Mouse (Mus musculus) myocyte (in vitro differentiated cells): ENCODE results near the gene Spef1. TPM values are rescaled to one million over a fixed set of nuclear protein-coding genes. Genes with fewer than 3 reads are reported as not detected.
"Not testable (repeated sequence)": the region's sequence is repeated elsewhere in the genome, so short reads cannot be mapped to it uniquely, and the experiment has no call there.

Experiments used
- H3K27me3 ChIP-seq: one replicate; pipeline ENCODE4 v1.6.1; 2011; ENCODE audit not compliant: control insufficient read depth, insufficient read depth, insufficient read length
- H3K36me3 ChIP-seq: one replicate; pipeline ENCODE4 v1.6.1; 2011; ENCODE audit not compliant: control insufficient read depth, insufficient read depth
- H3K4me2 ChIP-seq: one replicate; pipeline ENCODE4 v1.6.1; 2011; ENCODE audit warnings: low read depth, control low read depth
- H3K4me3 ChIP-seq: one replicate; pipeline ENCODE4 v1.5.1; 2011; ENCODE audit warnings: mild to moderate bottlenecking, control low read depth, moderate library complexity
- H3K79me2 ChIP-seq: one replicate; pipeline ENCODE4 v1.6.1; 2011; ENCODE audit not compliant: control insufficient read depth, insufficient read depth
- H3ac ChIP-seq: one replicate; pipeline ENCODE4 v1.6.1; 2011; ENCODE audit not compliant: control insufficient read depth, insufficient read length
- CEBPB ChIP-seq: IDR thresholded peaks from 2 replicates; pipeline ENCODE4 v1.6.1; 2011; ENCODE audit warnings: mild to moderate bottlenecking, moderate library complexity; ENCODE audit not compliant: poor library complexity, insufficient read depth, severe bottlenecking
- E2F4 ChIP-seq: IDR thresholded peaks from one replicate; pipeline ENCODE4 v1.6.1; 2011; ENCODE audit warnings: mild to moderate bottlenecking, control low read depth, moderate library complexity; ENCODE audit not compliant: insufficient read depth
- MAX ChIP-seq: IDR thresholded peaks from one replicate; pipeline ENCODE4 v1.6.1; 2011; ENCODE audit warnings: low read depth, mild to moderate bottlenecking, control low read depth
- MYOD1 ChIP-seq, 3 experiments: IDR thresholded peaks; one replicate each; pipeline ENCODE4 v1.6.1; 2011; ENCODE audit warnings: control low read depth in 2 of 3, low read depth in 2 of 3, mild to moderate bottlenecking in 2 of 3, moderate library complexity in 1 of 3; ENCODE audit not compliant: insufficient read length in 2 of 3, control insufficient read depth in 1 of 3
- MYOG ChIP-seq, 3 experiments: IDR thresholded peaks; one replicate each; pipeline ENCODE4 v1.6.1; 2011; ENCODE audit warnings: control low read depth in 2 of 3, low read depth in 2 of 3, mild to moderate bottlenecking in 2 of 3; ENCODE audit not compliant: insufficient read length in 2 of 3, control insufficient read depth in 1 of 3, insufficient read depth in 1 of 3
- POLR2A ChIP-seq: IDR thresholded peaks from one replicate; pipeline ENCODE4 v1.6.1; 2011; ENCODE audit warnings: low read depth, mild to moderate bottlenecking, control low read depth, moderate library complexity; ENCODE audit not compliant: insufficient read length
- POLR2AphosphoS2 ChIP-seq: IDR thresholded peaks from one replicate; pipeline ENCODE4 v1.6.1; 2011; ENCODE audit warnings: low read depth, control low read depth; ENCODE audit not compliant: insufficient read length
- REST ChIP-seq: IDR thresholded peaks from one replicate; pipeline ENCODE4 v1.6.1; 2011; ENCODE audit warnings: mild to moderate bottlenecking, control low read depth, moderate library complexity; ENCODE audit not compliant: insufficient read depth, insufficient read length
- SRF ChIP-seq: IDR thresholded peaks from one replicate; pipeline ENCODE4 v1.6.1; 2011; ENCODE audit warnings: low read depth; ENCODE audit not compliant: control insufficient read depth, insufficient read length
- TCF12 ChIP-seq: IDR thresholded peaks from one replicate; pipeline ENCODE4 v1.6.1; 2011; ENCODE audit warnings: mild to moderate bottlenecking, control low read depth; ENCODE audit not compliant: poor library complexity, insufficient read depth, severe bottlenecking
- TCF3 ChIP-seq: IDR thresholded peaks from one replicate; pipeline ENCODE4 v1.6.1; 2011; ENCODE audit warnings: low read depth, control low read depth; ENCODE audit not compliant: insufficient read length
- USF1 ChIP-seq: IDR thresholded peaks from one replicate; pipeline ENCODE4 v1.6.1; 2011; ENCODE audit warnings: low read depth, mild to moderate bottlenecking, control low read depth, moderate library complexity
- polyA plus RNA-seq: library from polyadenylated mRNA; unstranded; fragments of >200 nt; fragmentation: generic; extraction: Trizol; gene quantifications from one replicate; pipeline ENCODE4 v1.2.1, GENCODE M21; 2012; ENCODE audit warnings: missing spikeins

Spef1 gene
- polyA plus RNA-seq, 1 experiment: 9.4 TPM

DNA sequence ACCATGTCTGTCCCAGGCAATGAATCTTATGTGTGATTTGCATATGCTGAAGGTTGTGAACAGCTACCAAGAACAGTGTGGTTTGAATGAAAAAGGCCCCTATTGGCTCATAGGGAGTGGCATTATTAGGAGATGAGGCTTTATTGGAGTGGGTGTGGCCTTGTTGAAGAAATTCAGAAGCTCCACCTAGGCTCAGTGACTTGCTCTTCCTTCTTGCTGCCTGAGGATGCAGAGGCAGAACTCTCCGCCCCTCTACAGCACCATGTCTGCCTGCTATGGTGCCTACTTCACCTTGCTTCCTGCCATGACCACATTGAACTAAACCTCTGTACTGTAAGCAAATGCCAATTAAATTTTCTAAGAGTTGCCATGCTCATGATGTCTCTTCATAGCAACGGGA, 45.5 kb upstream of the Spef1 start:
- Histone ChIP-seq H3K4me2 (no peak overlapping the region), H3K79me2 (no peaks in the 10 kb centered on the region), H3K27me3 (no peaks in the 10 kb centered on the region), H3ac (no peak overlapping the region), H3K4me3 (no peak overlapping the region), H3K36me3 (peaks cover 4% of the 10 kb centered on the region)
- TF ChIP-seq POLR2AphosphoS2 (no peak), TCF12 (no peak), MAX (no peak), REST (no peak), TCF3 (no peak), CEBPB (no peak), MYOD1 (IDR thresholded peaks at IDR 0.05; ENCODE audit: control insufficient read depth in 1 of 3, insufficient read length in 2 of 3, low read depth in 2 of 3) (no peak), USF1 (no peak), MYOG (IDR thresholded peaks at IDR 0.05; ENCODE audit: control insufficient read depth in 1 of 3, insufficient read depth in 1 of 3, insufficient read length in 2 of 3, low read depth in 2 of 3) (no peak), POLR2A (no peak), E2F4 (no peak), SRF (no peak)

DNA sequence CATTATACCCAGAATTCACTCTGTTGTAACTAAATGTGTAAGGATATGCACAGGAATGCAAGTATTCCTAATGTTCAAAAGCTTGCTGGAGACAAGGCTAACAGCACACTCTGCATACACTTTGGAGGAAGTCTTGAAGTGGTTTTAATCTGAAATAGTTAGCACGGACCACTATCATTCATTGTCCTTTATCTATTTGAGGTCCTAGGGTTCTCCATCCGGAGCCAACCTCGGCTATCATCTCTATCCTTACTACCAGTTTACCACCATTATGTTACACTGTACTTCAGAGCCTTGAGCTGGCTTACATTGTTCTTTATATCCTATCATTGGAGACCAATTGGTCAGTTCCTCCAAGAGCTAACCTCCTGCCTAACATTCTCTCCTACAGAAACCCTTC, 40.2 kb upstream of the Spef1 start:
- Histone ChIP-seq H3K27me3 (no peaks in the 10 kb centered on the region), H3K79me2 (no peaks in the 10 kb centered on the region), H3K4me3 (no peak overlapping the region), H3K36me3 (no peaks in the 10 kb centered on the region), H3K4me2 (no peak overlapping the region), H3ac (no peak overlapping the region)
- TF ChIP-seq MAX (no peak), E2F4 (no peak), SRF (no peak), USF1 (no peak), TCF3 (no peak), POLR2A (no peak), POLR2AphosphoS2 (no peak)

DNA sequence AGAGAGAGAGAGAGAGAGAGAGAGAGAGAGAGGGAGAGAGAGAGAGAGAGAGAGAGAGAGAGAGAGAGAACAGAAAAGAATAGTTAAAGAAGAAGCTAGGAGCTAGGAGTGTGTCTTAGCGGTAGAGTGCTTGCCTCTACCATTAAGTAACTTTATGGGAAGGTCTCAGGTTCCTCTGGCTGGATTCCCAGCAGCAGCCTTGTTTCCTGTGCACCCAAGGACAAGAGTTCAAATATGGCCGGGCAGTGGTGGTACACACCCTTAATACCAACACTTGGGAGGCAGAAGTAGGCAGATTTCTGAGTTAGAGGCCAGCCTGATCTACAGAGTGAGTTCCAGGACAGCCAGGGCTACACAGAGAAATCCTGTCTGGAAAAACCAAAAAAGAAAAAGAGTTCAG, 39.6 kb upstream of the Spef1 start:
- H3ac ChIP-seq, H3K4me3 ChIP-seq, H3K36me3 ChIP-seq, H3K4me2 ChIP-seq, H3K27me3 ChIP-seq, H3K79me2 ChIP-seq: not testable (repeated sequence)

DNA sequence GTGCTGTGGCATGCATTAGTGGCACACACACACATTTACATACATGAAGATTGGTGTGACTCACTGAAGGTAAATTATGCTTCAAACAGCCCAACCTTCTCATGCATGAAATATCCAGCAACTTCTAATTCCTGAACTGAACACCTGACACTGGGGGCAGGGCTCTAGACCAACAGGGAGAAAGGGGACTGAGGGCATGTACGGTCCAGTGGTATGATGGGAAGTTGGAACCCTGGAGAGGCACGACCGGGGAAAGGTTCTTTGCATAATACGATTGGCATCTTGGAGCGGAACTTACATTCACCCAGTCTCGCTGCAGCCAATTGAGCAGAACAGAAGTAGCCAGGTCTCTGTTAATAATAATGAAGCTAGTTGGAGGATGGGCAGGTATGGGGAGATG, 38.1 kb upstream of the Spef1 start:
- Histone ChIP-seq H3K79me2 (no peaks in the 10 kb centered on the region), H3K4me3 (no peak overlapping the region), H3K4me2 (no peak overlapping the region), H3ac (no peak overlapping the region), H3K36me3 (no peaks in the 10 kb centered on the region), H3K27me3 (no peaks in the 10 kb centered on the region)
- TF ChIP-seq REST (no peak), MYOD1 (IDR thresholded peaks at IDR 0.05; ENCODE audit: control insufficient read depth in 1 of 3, insufficient read length in 2 of 3, low read depth in 2 of 3) (no peak), E2F4 (no peak), CEBPB (no peak), USF1 (no peak), SRF (no peak), TCF12 (no peak), MYOG (IDR thresholded peaks at IDR 0.05; ENCODE audit: control insufficient read depth in 1 of 3, insufficient read depth in 1 of 3, insufficient read length in 2 of 3, low read depth in 2 of 3) (no peak), MAX (no peak), TCF3 (no peak), POLR2A (no peak), POLR2AphosphoS2 (no peak)

DNA sequence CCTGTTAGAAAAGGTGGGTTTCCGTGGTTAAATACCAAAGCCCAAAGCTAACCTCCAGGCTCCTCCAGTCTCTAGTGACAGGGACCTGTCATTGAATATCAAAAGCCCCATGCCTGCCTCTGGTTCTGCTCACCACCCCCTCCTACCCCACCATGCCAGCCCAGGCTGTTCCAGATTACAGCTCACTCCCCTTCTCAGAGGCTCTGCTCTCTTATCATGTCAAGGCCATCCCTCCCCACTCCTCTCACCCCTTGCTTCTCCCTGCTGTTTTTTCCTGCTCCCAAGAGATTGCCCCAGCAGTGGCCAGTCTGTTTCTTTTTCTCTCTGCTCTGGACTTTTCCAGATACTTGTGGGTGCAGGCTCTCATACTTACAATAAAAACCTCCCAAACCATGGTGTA, 36.5 kb upstream of the Spef1 start:
- no peaks in the 10 kb centered on the region for H3K79me2 ChIP-seq
- no peak overlapping the region for H3K4me3 ChIP-seq

DNA sequence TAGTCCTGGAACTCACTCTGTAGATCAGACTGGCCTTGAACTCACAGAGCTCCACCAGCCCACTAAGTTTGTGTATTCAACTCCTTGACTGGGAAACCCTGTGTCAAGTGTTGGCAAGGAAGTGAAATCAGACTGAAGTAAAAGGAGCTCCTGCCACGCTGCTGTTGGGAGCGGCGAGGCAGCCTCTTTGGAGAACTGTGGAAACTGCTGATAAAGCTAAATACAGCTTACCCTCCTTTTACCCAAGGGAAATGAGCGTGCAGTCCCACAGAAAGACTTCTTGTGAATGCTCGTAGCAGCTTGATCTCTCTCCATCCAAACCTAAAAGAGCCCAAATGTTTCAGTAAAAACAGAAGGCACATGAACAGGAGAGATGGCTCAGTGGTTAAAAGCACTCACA, 35.5 kb upstream of the Spef1 start:
- TF ChIP-seq REST: no peak
- TF ChIP-seq MAX: no peak
- no peak for TF ChIP-seq MYOG (IDR thresholded peaks at IDR 0.05; ENCODE audit: control insufficient read depth in 1 of 3, insufficient read depth in 1 of 3, insufficient read length in 2 of 3, low read depth in 2 of 3)
- TF ChIP-seq SRF: no peak
- TF ChIP-seq TCF3: no peak
- TF ChIP-seq POLR2A: no peak
- TF ChIP-seq MYOD1 (IDR thresholded peaks at IDR 0.05; ENCODE audit: control insufficient read depth in 1 of 3, insufficient read length in 2 of 3, low read depth in 2 of 3): no peak
- TF ChIP-seq E2F4: no peak
- no peak for TF ChIP-seq CEBPB
- TF ChIP-seq POLR2AphosphoS2: no peak
- TF ChIP-seq TCF12: no peak
- no peak for TF ChIP-seq USF1
- Histone ChIP-seq H3K79me2 (no peaks in the 10 kb centered on the region), H3ac (no peak overlapping the region), H3K36me3 (no peaks in the 10 kb centered on the region), H3K27me3 (no peaks in the 10 kb centered on the region), H3K4me3 (no peak overlapping the region), H3K4me2 (no peak overlapping the region)

More for the DNA sequence above, 36.5 kb upstream of the Spef1 start:
- H3ac ChIP-seq: no peak overlapping the region
- no peaks in the 10 kb centered on the region for H3K36me3 ChIP-seq
- H3K27me3 ChIP-seq: no peaks in the 10 kb centered on the region
- TF ChIP-seq POLR2A (no peak), MYOD1 (IDR thresholded peaks at IDR 0.05; ENCODE audit: control insufficient read depth in 1 of 3, insufficient read length in 2 of 3, low read depth in 2 of 3) (no peak), CEBPB (no peak), TCF3 (no peak), POLR2AphosphoS2 (no peak), E2F4 (no peak), TCF12 (no peak)
- no peak overlapping the region for H3K4me2 ChIP-seq
